Mouse (Mus musculus) ovary, adult 18-20 months (tissue): ENCODE results near the gene Tmem63a.

Experiments
- DNase-seq: peaks from one replicate; pipeline ENCODE4 v3.0.0; 2022; ENCODE audit warnings: low spot score, mixed read lengths

Tmem63a gene

GRCm38 (mm10) chr1:181009754-181010153 is 67.6 kb downstream of the Tmem63a start:
- peak; percentile 71 for DNase-seq

GRCm38 (mm10) chr1:181010171-181010932 is 68.2 kb downstream of the Tmem63a start:
- DNase-seq, result peak; percentile 52

GRCm38 (mm10) chr1:181011601-181012000 is 69.5 kb downstream of the Tmem63a start:
- no peak for DNase-seq

GRCm38 (mm10) chr1:181012416-181012815 is 70.3 kb downstream of the Tmem63a start:
- DNase-seq, result no peak

- DNase-seq, result no peak
These were observed 71.3 kb downstream of the Tmem63a start for GRCm38 (mm10) chr1:181013446-181013845.

- no peak for DNase-seq
These were observed 72.8 kb downstream of the Tmem63a start for GRCm38 (mm10) chr1:181014731-181015500.

GRCm38 (mm10) chr1:181015558-181015957 is 73.4 kb downstream of the Tmem63a start:
- peak; percentile 75 for DNase-seq

- no peak for DNase-seq
These were observed 73.9 kb downstream of the Tmem63a start for GRCm38 (mm10) chr1:181016045-181016444.

- DNase-seq, result peak; percentile 60
These were observed 74.5 kb downstream of the Tmem63a start for GRCm38 (mm10) chr1:181016532-181017131.

- peak; percentile 72 for DNase-seq
These were observed 75.1 kb downstream of the Tmem63a start for GRCm38 (mm10) chr1:181017212-181017711.

- DNase-seq, result no peak
These were observed 75.8 kb downstream of the Tmem63a start for GRCm38 (mm10) chr1:181017890-181018420.

GRCm38 (mm10) chr1:181020756-181021487 is 78.8 kb downstream of the Tmem63a start, which contains the start of gene Ephx1:
Ephx1 (minus strand) TSS chr1:181020904.
- DNase-seq, result no peak

- no peak for DNase-seq
These were observed 79.3 kb downstream of the Tmem63a start for GRCm38 (mm10) chr1:181021488-181021865.

- DNase-seq, result peak; percentile 41
These were observed 80.1 kb downstream of the Tmem63a start for GRCm38 (mm10) chr1:181022265-181022664.
